ENCODE assay signal across 8 mouse cellular contexts in the genomic region with DNA sequence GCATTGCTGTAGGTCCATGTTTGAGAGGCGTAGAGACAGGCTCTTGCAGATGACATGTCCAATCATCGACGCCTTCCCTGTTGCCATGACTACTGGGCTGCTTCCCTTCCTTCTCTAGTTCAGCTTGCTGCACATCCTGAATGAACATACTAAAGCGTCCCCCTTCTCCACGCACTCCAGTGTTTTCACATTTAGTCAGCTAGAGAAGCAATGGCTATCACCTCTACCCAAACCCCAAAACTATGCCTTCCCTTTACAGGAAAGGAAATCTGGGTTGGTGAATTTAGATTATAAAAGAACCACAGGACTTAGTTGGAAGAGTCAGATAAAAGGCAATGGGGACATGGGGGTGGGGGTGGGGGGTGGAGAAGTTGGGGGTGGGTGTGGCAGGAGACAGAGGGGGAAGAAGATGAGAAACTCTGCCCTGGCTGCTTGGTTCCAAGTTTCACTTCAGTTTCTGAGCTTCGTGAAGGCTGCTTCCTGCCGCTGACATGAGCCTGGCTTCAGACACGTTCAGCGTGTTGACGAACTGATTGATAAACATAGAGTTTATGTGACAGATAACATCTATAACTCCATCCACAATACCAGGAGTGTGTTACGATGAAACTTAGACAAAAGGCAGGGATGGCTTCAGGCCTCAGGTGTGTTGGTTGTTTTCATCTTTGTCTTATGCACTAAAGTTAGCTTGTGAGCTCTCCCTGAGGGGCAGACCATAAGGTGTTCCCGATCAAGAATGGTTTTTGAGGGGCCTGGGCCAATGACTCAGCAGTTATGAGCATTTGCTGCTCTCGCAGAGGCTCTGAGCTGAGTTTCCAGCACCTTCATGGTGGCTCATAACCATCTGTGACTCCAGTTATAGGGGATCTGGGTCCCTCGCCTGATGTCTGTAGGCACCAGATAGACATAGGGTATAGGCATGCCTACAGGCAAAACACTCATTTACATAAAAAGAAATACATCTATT. TPM values are rescaled to one million over a fixed set of nuclear protein-coding genes. Genes with fewer than 3 reads are reported as not detected.
DNase-seq lines count a peak whose midpoint lies in the region; ATAC-seq and TF ChIP-seq lines count a peak whose summit lies in the region.

No protein-coding gene starts in this region.

- no peak overlapping the region for H3K9ac ChIP-seq in hindbrain, embryonic 12.5 days

- H3K4me1 ChIP-seq in embryonic fibroblast, embryonic 13.5 days (ENCODE audit: control insufficient read depth, insufficient read depth, low read length), result peaks cover 14% of the 10 kb centered on the region
- H3K4me1 ChIP-seq in hindbrain, embryonic 12.5 days, result peaks cover 17% of the 10 kb centered on the region
- peaks cover 42% of the 10 kb centered on the region for H3K4me1 ChIP-seq in midbrain, embryonic 10.5 days

- peak; percentile 79 for ATAC-seq in hindbrain, embryonic 12.5 days (ENCODE audit: low FRiP score)

- peak; percentile 30 for DNase-seq in urinary bladder, postnatal 14 days (ENCODE audit: low spot score)
- no peak for DNase-seq in urinary bladder, postnatal 10 days (ENCODE audit: low spot score)
- peak; percentile 35 for DNase-seq in left cerebral cortex, postnatal 4 days
- DNase-seq in midbrain, embryonic 10.5 days (ENCODE audit: low spot score), result peak; percentile 49
- peak; percentile 83 for DNase-seq in splenic B cell, adult 2 months (ENCODE audit: low read depth, low spot score)
- DNase-seq in cerebellum, adult 11 months, result no peak

- no peak for TF ChIP-seq CTCF in embryonic fibroblast, embryonic 13.5 days (IDR thresholded peaks at IDR 0.05; ENCODE audit: borderline replicate concordance, insufficient read depth, low read length)

- H3K4me2 ChIP-seq in hindbrain, embryonic 12.5 days (replicated peaks), result peak overlapping the region; percentile 3; the same call in 1 of the 2 replicates

- H3K27ac ChIP-seq in embryonic fibroblast, embryonic 13.5 days (ENCODE audit: insufficient read depth, low read length), result peak overlapping the region; percentile 91
- no peak overlapping the region for H3K27ac ChIP-seq in hindbrain, embryonic 12.5 days
- peak overlapping the region; percentile 59; the same call in 1 of the 2 replicates for H3K27ac ChIP-seq in midbrain, embryonic 10.5 days (replicated peaks)

- H3K4me3 ChIP-seq in embryonic fibroblast, embryonic 13.5 days (ENCODE audit: insufficient read depth, low read length), result no peak overlapping the region
- no peak overlapping the region for H3K4me3 ChIP-seq in hindbrain, embryonic 12.5 days
- H3K4me3 ChIP-seq in midbrain, embryonic 10.5 days, result no peak overlapping the region

- WGBS in hindbrain, embryonic 12.5 days, result 66% methylated on average over 14 of the region's 14 CpGs
- 70% methylated on average over 14 of the region's 14 CpGs for WGBS in midbrain, embryonic 10.5 days

- no peaks in the 10 kb centered on the region for H3K36me3 ChIP-seq in hindbrain, embryonic 12.5 days
- no peaks in the 10 kb centered on the region for H3K36me3 ChIP-seq in midbrain, embryonic 10.5 days
- H3K36me3 ChIP-seq in splenic B cell, adult 2 months (ENCODE audit: control insufficient read depth, insufficient read depth, low read length, poor library complexity, severe bottlenecking), result peaks cover 2% of the 10 kb centered on the region

- intact Hi-C loops in left cerebral cortex, postnatal 4 days (cut with DNase I), result no loop called here

- no peaks in the 10 kb centered on the region for H3K9me3 ChIP-seq in hindbrain, embryonic 12.5 days (replicated peaks)
- H3K9me3 ChIP-seq in midbrain, embryonic 10.5 days (replicated peaks), result no peaks in the 10 kb centered on the region

- no peak for TF ChIP-seq POLR2A in embryonic fibroblast, embryonic 13.5 days (IDR thresholded peaks at IDR 0.05; ENCODE audit: low read depth, low read length)

- H3K27me3 ChIP-seq in hindbrain, embryonic 12.5 days, result no peaks in the 10 kb centered on the region
- no peaks in the 10 kb centered on the region; the same call in 1 of the 2 replicates for H3K27me3 ChIP-seq in midbrain, embryonic 10.5 days (ENCODE audit: low read depth, poor library complexity, severe bottlenecking)
- H3K27me3 ChIP-seq in splenic B cell, adult 2 months (ENCODE audit: control insufficient read depth, insufficient read depth, low read length, poor library complexity, severe bottlenecking), result no peaks in the 10 kb centered on the region

RNA-seq across cellular contexts. Expression of gene Dapp1, which starts 28.1 kb away (rescaled TPM):
- polyA plus RNA-seq in embryonic fibroblast, embryonic 13.5 days (2011; ENCODE audit: insufficient read length, low read depth, missing spikeins), result 15.4 and 15.6 TPM in 2 replicates
- 2.3 and 2.6 TPM in 2 replicates for polyA plus RNA-seq in hindbrain, embryonic 12.5 days (2016; fragmentation: Nextera tagmentation; extraction: Ambion mirVana)
- total RNA-seq in left cerebral cortex, postnatal 4 days (2021), result 1 to 10 TPM; 4.7 to 4.8 TPM
- polyA plus RNA-seq in midbrain, embryonic 10.5 days (2016; fragmentation: Nextera tagmentation; extraction: Ambion mirVana), result 2.3 and 2.9 TPM in 2 replicates

RNA-seq across cellular contexts. Expression of gene Lamtor3, which starts 34.9 kb away (rescaled TPM):
- polyA plus RNA-seq in embryonic fibroblast, embryonic 13.5 days (2011; ENCODE audit: insufficient read length, low read depth, missing spikeins), result 67.2 and 73.9 TPM in 2 replicates
- polyA plus RNA-seq in hindbrain, embryonic 12.5 days (2016; fragmentation: Nextera tagmentation; extraction: Ambion mirVana), result 97.6 and 98.1 TPM in 2 replicates
- total RNA-seq in left cerebral cortex, postnatal 4 days (2021), result 10 to 100 TPM; 69.0 to 73.3 TPM
- polyA plus RNA-seq in midbrain, embryonic 10.5 days (2016; fragmentation: Nextera tagmentation; extraction: Ambion mirVana), result 91.6 and 91.8 TPM in 2 replicates

Comparison
In these comparisons a context has a peak if more than half of its experiments do, and no peak if none do; other contexts are left out.
1. DNase-seq: peak in urinary bladder, postnatal 14 days (single experiment), left cerebral cortex, postnatal 4 days (single experiment), midbrain, embryonic 10.5 days (single experiment) and splenic B cell, adult 2 months (single experiment); none in urinary bladder, postnatal 10 days (single experiment) and cerebellum, adult 11 months (single experiment).